Mouse (Mus musculus) forebrain, embryonic 10.5 days (tissue): Measurements from ENCODE around the gene Dph1. TPM values are rescaled to one million over a fixed set of nuclear protein-coding genes. Genes with fewer than 3 reads are reported as not detected.

Experiments used
- DNase-seq: peaks from one replicate; pipeline ENCODE4 v3.0.0-alpha.2; 2017; ENCODE audit warnings: low spot score; ENCODE audit errors: extremely low spot score
- H3K27ac ChIP-seq: fragments of 300-500 bp; sonication (generic); 2 replicates; pipeline ENCODE4 v1.5.1; 2016; ENCODE audit warnings: mild to moderate bottlenecking
- H3K27me3 ChIP-seq: fragments of 300-500 bp; sonication (generic); 2 replicates; pipeline ENCODE4 v1.6.1; 2016; ENCODE audit warnings: mild to moderate bottlenecking; ENCODE audit not compliant: poor library complexity, severe bottlenecking
- H3K36me3 ChIP-seq: fragments of 300-500 bp; sonication (generic); replicated peaks from 2 replicates; pipeline ENCODE4 v1.6.1; 2016; ENCODE audit warnings: mild to moderate bottlenecking, moderate library complexity
- H3K4me1 ChIP-seq: fragments of 300-500 bp; sonication (generic); 2 replicates; pipeline ENCODE4 v1.6.1; 2016
- H3K4me3 ChIP-seq: fragments of 300-500 bp; sonication (generic); 2 replicates; pipeline ENCODE4 v1.5.1; 2016; ENCODE audit warnings: mild to moderate bottlenecking, moderate library complexity
- H3K9me3 ChIP-seq: fragments of 300-500 bp; sonication (generic); 2 replicates; pipeline ENCODE4 v1.6.1; 2016; ENCODE audit warnings: mild to moderate bottlenecking, moderate library complexity
- WGBS: fragments of 180-500 bp; shearing (Covaris S2); methylation state at CpG from one replicate; pipeline ENCODE4 v1.1.7; 2016; 5-methylcytosine and 5-hydroxymethylcytosine counted together
- polyA plus RNA-seq: library from polyadenylated mRNA; unstranded; fragments of >200 nt; fragmentation: Nextera tagmentation; extraction: Ambion mirVana; gene quantifications from 2 replicates; pipeline ENCODE4 v1.2.1, GENCODE M21; 2016

Gene Dph1
- polyA plus RNA-seq, 1 experiment from 2014 or later, result 29.5 TPM

DNA sequence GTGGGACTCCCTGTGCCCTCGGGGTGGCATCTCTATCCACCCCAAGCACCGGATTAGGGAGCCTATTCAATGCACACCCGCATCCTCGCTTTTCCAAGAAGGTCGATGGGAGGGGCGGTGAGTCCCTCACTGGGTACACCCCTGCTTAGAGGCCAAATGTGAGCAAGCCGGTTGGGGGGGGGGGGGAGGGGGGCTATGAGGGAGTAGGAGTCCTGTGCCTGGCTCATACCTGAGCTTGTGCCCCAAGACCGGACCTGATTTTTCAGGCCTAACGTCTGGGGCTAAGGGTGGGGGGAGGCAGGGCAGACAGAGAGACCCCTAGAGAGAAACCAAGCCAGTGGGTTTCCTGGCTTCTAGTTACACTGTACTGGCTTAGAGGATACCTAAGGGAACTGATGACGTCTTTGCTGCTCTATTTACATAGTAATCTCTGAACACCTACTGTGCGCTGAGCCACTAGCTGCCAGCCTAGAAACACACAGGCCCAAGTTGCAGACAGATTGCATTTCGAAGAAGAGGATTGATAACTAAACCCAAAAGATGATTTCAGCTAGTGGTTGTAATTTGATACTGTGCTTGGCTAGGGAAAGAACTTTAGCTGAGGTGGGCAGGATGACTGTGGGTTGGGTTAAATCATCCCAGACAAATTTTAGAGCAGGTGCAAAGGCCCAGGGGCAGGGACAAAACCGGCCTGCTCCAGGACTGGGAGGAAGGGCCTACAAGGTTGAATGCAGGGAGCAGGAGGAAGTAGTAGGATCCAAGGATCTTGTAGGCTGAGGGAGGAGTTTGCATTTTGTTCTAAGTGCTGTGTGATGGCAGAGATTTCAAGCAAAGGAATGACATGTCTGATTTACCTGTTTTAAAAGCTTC is 23.3 kb upstream of the Dph1 start:
- no peaks in the 10 kb centered on the region for H3K36me3 ChIP-seq
- peaks cover 75% of the 10 kb centered on the region for H3K4me1 ChIP-seq

GRCm38 (mm10) chr11:75213372-75214080 is 22.5 kb upstream of the Dph1 start:
- Histone ChIP-seq H3K9me3 (no peaks in the 10 kb centered on the region), H3K27me3 (peaks cover 68% of the 10 kb centered on the region), H3K36me3 (no peaks in the 10 kb centered on the region), H3K4me3 (peak overlapping the region; percentile 50), H3K27ac (peak overlapping the region; percentile 80), H3K4me1 (peaks cover 83% of the 10 kb centered on the region)
- WGBS, result 2% methylated on average over 35 of the region's 35 CpGs
- DNase-seq, result peak; percentile 61

More for the DNA sequence above, 23.3 kb upstream of the Dph1 start:
- H3K27me3 ChIP-seq, result peaks cover 67% of the 10 kb centered on the region
- H3K27ac ChIP-seq, result peak overlapping the region; percentile 80
- H3K9me3 ChIP-seq, result no peaks in the 10 kb centered on the region
- H3K4me3 ChIP-seq, result peak overlapping the region; percentile 50
- 13% methylated on average over 13 of the region's 13 CpGs for WGBS
- no peak for DNase-seq

DNA sequence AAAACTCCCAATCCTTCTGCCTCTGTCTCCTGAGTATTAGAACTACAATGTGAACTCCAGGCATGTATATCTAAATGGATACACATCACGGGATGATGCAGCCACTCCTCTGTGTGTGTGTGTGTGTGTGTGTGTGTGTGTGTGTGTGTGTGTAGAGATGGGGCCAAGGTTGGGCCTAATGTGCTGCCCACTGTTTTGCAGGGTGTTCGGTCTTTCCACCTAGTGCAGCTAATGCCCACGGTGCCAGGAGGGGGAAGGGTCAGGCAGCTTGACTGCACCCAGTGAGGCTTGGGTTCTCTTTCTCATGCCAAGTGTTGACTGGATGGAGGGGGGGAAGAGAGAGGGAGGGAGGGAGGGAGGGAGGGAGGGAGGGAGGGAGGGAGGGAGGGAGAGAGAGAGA is 21.8 kb upstream of the Dph1 start:
- no peak overlapping the region for H3K4me3 ChIP-seq
- H3K9me3 ChIP-seq, result no peaks in the 10 kb centered on the region
- H3K4me1 ChIP-seq, result peaks cover 87% of the 10 kb centered on the region
- DNase-seq, result no peak
- peaks cover 68% of the 10 kb centered on the region for H3K27me3 ChIP-seq
- WGBS, result 37% methylated on average over 3 of the region's 3 CpGs
- H3K27ac ChIP-seq, result no peak overlapping the region
- H3K36me3 ChIP-seq, result no peaks in the 10 kb centered on the region

- WGBS, result 42% methylated on average over 8 of the region's 8 CpGs
- Histone ChIP-seq H3K27ac (peak overlapping the region; percentile 74), H3K4me3 (no peak overlapping the region), H3K9me3 (no peaks in the 10 kb centered on the region), H3K27me3 (peaks cover 68% of the 10 kb centered on the region), H3K4me1 (peaks cover 87% of the 10 kb centered on the region), H3K36me3 (no peaks in the 10 kb centered on the region)
- DNase-seq, result no peak
Measured at GRCm38 (mm10) chr11:75212031-75212667, 21.1 kb upstream of the Dph1 start.

DNA sequence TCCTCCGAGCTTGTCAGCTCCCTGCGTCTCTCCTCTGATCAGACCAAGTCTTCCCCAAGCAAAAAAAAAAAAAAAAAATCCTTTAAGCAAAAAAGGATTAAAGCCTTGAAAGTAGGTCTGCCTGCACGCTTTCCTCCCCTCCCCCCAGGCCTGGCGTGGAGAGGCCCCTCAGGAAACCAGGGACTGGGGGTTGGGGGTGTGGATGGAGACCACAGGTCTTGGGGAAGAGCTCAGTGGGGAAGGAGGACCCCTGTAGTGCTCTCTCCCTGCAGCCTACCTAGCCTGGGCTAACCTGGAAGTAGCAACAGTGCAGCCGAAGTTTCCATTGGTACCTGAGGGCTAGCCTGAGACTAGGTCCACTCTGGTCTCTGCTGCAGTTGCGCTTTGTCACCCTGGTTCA is 19.7 kb upstream of the Dph1 start:
- H3K27me3 ChIP-seq, result peaks cover 57% of the 10 kb centered on the region
- no peak overlapping the region for H3K4me3 ChIP-seq
- DNase-seq, result no peak
- no peaks in the 10 kb centered on the region for H3K9me3 ChIP-seq
- peak overlapping the region; percentile 72 for H3K27ac ChIP-seq
- H3K4me1 ChIP-seq, result peaks cover 75% of the 10 kb centered on the region
- no peaks in the 10 kb centered on the region for H3K36me3 ChIP-seq
- 34% methylated on average over 6 of the region's 6 CpGs for WGBS

- peaks cover 51% of the 10 kb centered on the region for H3K27me3 ChIP-seq
- H3K9me3 ChIP-seq, result no peaks in the 10 kb centered on the region
- 50% methylated on average over 4 of the region's 4 CpGs for WGBS
- H3K4me1 ChIP-seq, result peaks cover 76% of the 10 kb centered on the region
- H3K4me3 ChIP-seq, result no peak overlapping the region
- peak overlapping the region; percentile 61 for H3K27ac ChIP-seq
- DNase-seq, result no peak
- H3K36me3 ChIP-seq, result no peaks in the 10 kb centered on the region
Measured at GRCm38 (mm10) chr11:75210093-75210492, 19.1 kb upstream of the Dph1 start.

DNA sequence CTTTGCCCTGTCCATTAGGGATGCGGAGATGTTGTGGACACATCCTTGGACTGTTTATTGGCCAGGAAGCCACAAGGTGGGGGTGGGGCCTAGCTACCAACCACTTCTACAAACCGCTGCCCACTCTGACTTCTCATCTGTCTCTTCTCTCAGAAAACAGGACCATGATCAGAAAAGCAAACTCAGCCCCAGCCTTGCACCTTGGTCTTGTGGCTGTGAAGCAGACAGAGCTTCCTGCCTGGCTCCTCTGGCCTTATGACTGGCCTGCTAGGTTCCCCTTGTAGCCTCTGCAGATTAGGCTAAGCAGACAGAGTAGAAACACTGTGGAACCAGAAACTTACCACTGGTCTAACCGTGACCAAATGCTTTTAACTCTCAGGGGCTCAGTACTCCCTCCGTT is 18.3 kb upstream of the Dph1 start:
- DNase-seq, result no peak
- no peaks in the 10 kb centered on the region for H3K9me3 ChIP-seq
- H3K27ac ChIP-seq, result peak overlapping the region; percentile 61
- 66% methylated on average over 4 of the region's 4 CpGs for WGBS
- peaks cover 43% of the 10 kb centered on the region for H3K27me3 ChIP-seq
- no peaks in the 10 kb centered on the region for H3K36me3 ChIP-seq
- peaks cover 76% of the 10 kb centered on the region for H3K4me1 ChIP-seq
- no peak overlapping the region for H3K4me3 ChIP-seq

- DNase-seq, result no peak
- no peaks in the 10 kb centered on the region for H3K36me3 ChIP-seq
- no peaks in the 10 kb centered on the region for H3K9me3 ChIP-seq
- H3K4me3 ChIP-seq, result no peak overlapping the region
- 69% methylated on average over 4 of the region's 4 CpGs for whole genome bisulfite sequencing
- peaks cover 39% of the 10 kb centered on the region for H3K27me3 ChIP-seq
- H3K4me1 ChIP-seq, result peaks cover 66% of the 10 kb centered on the region
- H3K27ac ChIP-seq, result no peak overlapping the region
Measured at GRCm38 (mm10) chr11:75206347-75206746, 15.3 kb upstream of the Dph1 start.

- no peak overlapping the region for H3K4me3 ChIP-seq
- peaks cover 47% of the 10 kb centered on the region for H3K4me1 ChIP-seq
- H3K36me3 ChIP-seq, result no peaks in the 10 kb centered on the region
- WGBS, result 28% methylated on average over 9 of the region's 9 CpGs
- H3K9me3 ChIP-seq, result no peaks in the 10 kb centered on the region
- DNase-seq, result no peak
- peaks cover 43% of the 10 kb centered on the region for H3K27me3 ChIP-seq
- peak overlapping the region; percentile 12; the same call in 1 of the 2 replicates for H3K27ac ChIP-seq
Measured at GRCm38 (mm10) chr11:75204472-75204871, 13.4 kb upstream of the Dph1 start.

DNA sequence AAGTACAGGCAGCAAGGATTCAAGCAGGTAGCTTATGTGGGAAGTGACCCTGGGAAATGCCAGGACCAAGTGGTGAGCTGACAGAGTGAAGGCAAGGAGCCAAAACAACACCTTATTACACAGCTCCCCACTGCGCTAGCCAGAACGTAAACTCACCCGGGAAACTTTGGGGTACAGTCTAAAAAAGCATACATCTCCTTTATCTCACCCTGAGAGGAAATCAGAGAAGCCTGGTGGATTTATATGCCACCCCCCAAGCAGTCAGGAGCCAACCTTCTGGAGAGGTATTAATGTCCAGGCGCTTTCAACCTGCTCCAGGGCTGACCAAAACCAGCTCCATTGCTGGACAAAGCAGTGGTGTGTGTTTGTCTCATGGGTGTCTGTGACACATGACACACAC is 12.9 kb upstream of the Dph1 start:
- Histone ChIP-seq H3K9me3 (no peaks in the 10 kb centered on the region), H3K4me3 (no peak overlapping the region), H3K27me3 (peaks cover 46% of the 10 kb centered on the region), H3K27ac (no peak overlapping the region), H3K4me1 (peaks cover 42% of the 10 kb centered on the region), H3K36me3 (no peaks in the 10 kb centered on the region)
- WGBS, result 85% methylated on average over 4 of the region's 4 CpGs
- no peak for DNase-seq

GRCm38 (mm10) chr11:75201721-75202120 is 10.7 kb upstream of the Dph1 start:
- Histone ChIP-seq H3K4me3 (no peak overlapping the region), H3K27ac (no peak overlapping the region), H3K9me3 (no peaks in the 10 kb centered on the region), H3K27me3 (peaks cover 68% of the 10 kb centered on the region), H3K36me3 (no peaks in the 10 kb centered on the region), H3K4me1 (peaks cover 50% of the 10 kb centered on the region)
- DNase-seq, result no peak
- 73% methylated on average over 8 of the region's 8 CpGs for WGBS

GRCm38 (mm10) chr11:75200935-75201334 is 9.9 kb upstream of the Dph1 start:
- Histone ChIP-seq H3K4me1 (peaks cover 57% of the 10 kb centered on the region), H3K27ac (no peak overlapping the region), H3K4me3 (no peak overlapping the region), H3K36me3 (no peaks in the 10 kb centered on the region), H3K9me3 (no peaks in the 10 kb centered on the region), H3K27me3 (peaks cover 76% of the 10 kb centered on the region)
- 92% methylated on average over 12 of the region's 12 CpGs for WGBS
- DNase-seq, result no peak

GRCm38 (mm10) chr11:75199951-75200350 is 8.9 kb upstream of the Dph1 start:
- DNase-seq, result no peak
- H3K4me1 ChIP-seq, result peaks cover 58% of the 10 kb centered on the region
- H3K4me3 ChIP-seq, result no peak overlapping the region
- peaks cover 86% of the 10 kb centered on the region for H3K27me3 ChIP-seq
- H3K9me3 ChIP-seq, result no peaks in the 10 kb centered on the region
- WGBS, result 93% methylated on average over 5 of the region's 5 CpGs
- H3K36me3 ChIP-seq, result no peaks in the 10 kb centered on the region
- H3K27ac ChIP-seq, result no peak overlapping the region
